Mouse (Mus musculus) lung, postnatal 0 days (tissue): ENCODE results near the gene 4921524J17Rik.

Source experiments
- CTCF ChIP-seq: IDR thresholded peaks from 2 replicates; pipeline ENCODE4 v1.5.1; 2016; ENCODE audit warnings: antibody characterized with exemption, mild to moderate bottlenecking
- EP300 ChIP-seq: IDR thresholded peaks from 2 replicates; pipeline ENCODE4 v1.6.1; 2016; ENCODE audit warnings: antibody characterized with exemption, mild to moderate bottlenecking, control low read depth

- TF ChIP-seq CTCF (no peak), EP300 (no peak)
Measured at GRCm38 (mm10) chr8:85482427-85482826, 49.8 kb upstream of the 4921524J17Rik start.
